Mouse (Mus musculus) macrophage (primary cell): ENCODE results near the gene Nlk. TPM values are rescaled to one million over a fixed set of nuclear protein-coding genes. Genes with fewer than 3 reads are reported as not detected.
A peak's percentile ranks its signal among the peaks of the same experiment; 100 is the strongest.
"Not testable (repeated sequence)": the region's sequence is repeated elsewhere in the genome, so short reads cannot be mapped to it uniquely, and the experiment has no call there.

Experiments
- H3K27ac ChIP-seq: fragments of 350-480 bp; formaldehyde crosslinking; 2 replicates; pipeline ENCODE4 v1.9.0; 2021
- H3K36me3 ChIP-seq: fragments of 350-480 bp; formaldehyde crosslinking; 2 replicates; pipeline ENCODE4 v1.9.0; 2021; ENCODE audit errors: inconsistent target
- H3K4me3 ChIP-seq: fragments of 350-480 bp; formaldehyde crosslinking; 2 replicates; pipeline ENCODE4 v1.9.0; 2021; ENCODE audit errors: inconsistent target
- H3K79me2 ChIP-seq: fragments of 350-480 bp; formaldehyde crosslinking; 2 replicates; pipeline ENCODE4 v1.9.0; 2021; ENCODE audit errors: inconsistent target
- WGBS: methylation state at CpG from one replicate; pipeline ENCODE4 v1.1.7; 2026; ENCODE audit warnings: inconsistent platforms; ENCODE audit not compliant: missing documents; 5-methylcytosine and 5-hydroxymethylcytosine counted together
- polyA plus RNA-seq: library from polyadenylated mRNA; stranded (reverse); fragments of 250-400 nt; gene quantifications from 3 replicates; pipeline ENCODE4 v1.2.4, GENCODE M21; 2018; ENCODE audit warnings: inconsistent platforms

The Nlk gene
- polyA plus RNA-seq, 1 experiment from 2014 or later: 12.9 TPM

DNA sequence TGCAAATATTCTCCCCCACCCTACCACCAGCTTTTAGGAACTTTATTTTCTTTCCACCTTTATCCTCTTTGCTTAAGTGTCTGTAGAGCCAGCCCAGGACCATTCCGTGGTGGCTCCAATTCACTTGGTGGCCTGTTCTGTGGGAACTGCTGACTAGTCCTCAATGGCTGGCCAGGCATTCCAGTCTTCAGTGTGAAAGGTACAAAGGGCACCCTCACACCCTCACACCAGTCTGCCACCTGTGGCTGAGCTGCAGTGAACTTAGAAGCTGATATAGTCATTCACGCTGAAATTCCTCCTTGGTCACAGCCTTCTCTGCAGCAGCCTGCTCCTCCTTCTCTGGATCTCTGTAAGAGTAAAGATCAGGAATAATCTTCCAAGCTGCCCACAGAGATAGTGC, 11.5 kb upstream of the Nlk start:
- no peak overlapping the region for H3K27ac ChIP-seq
- no peaks in the 10 kb centered on the region for H3K79me2 ChIP-seq
- no peak overlapping the region for H3K4me3 ChIP-seq
- H3K36me3 ChIP-seq: no peaks in the 10 kb centered on the region
- 79% methylated on average over 2 of the region's 2 CpGs for WGBS

DNA sequence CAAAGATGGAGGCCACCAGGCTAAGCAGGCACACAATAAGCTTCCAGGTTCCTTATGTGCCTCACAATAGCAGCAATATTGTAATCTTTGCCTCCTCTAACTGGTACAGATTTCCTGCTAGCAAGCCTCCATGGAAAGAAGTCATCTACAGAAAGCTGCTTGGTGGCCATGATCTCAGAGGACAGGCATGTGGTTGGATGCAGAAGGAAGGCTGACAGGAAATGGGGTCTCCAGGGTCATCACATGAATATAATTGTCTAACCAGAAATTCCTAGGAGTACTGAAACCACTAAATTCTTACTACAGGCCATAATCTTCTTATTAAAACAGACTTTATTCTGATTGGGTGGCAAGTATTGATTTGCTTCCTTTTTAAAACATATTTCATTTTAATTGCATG, 8.9 kb upstream of the Nlk start:
- Histone ChIP-seq H3K4me3 (no peak overlapping the region), H3K36me3 (no peaks in the 10 kb centered on the region), H3K79me2 (no peaks in the 10 kb centered on the region), H3K27ac (no peak overlapping the region)

DNA sequence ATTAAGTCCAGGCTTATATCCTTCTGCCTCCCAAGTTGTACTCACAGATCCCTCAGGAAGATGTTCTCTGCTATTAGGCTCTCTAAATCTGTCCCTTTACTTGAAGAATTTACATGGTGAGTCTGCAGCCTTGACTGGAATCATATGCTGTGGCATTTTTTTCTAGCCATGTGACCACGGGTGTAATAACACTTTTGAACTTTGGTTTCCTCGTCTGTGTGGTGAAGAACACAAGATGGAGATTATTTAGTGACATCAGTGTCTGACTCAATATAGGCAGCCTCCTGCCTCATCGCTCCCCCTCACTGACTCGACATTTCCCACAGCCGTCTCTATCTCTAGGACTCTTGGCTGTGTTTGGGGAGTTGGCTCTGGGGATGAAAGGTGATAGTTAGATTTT, 5.9 kb upstream of the Nlk start:
- Histone ChIP-seq H3K27ac (no peak overlapping the region), H3K36me3 (no peaks in the 10 kb centered on the region), H3K4me3 (no peak overlapping the region), H3K79me2 (no peaks in the 10 kb centered on the region)
- 75% methylated on average over 5 of the region's 5 CpGs for WGBS

DNA sequence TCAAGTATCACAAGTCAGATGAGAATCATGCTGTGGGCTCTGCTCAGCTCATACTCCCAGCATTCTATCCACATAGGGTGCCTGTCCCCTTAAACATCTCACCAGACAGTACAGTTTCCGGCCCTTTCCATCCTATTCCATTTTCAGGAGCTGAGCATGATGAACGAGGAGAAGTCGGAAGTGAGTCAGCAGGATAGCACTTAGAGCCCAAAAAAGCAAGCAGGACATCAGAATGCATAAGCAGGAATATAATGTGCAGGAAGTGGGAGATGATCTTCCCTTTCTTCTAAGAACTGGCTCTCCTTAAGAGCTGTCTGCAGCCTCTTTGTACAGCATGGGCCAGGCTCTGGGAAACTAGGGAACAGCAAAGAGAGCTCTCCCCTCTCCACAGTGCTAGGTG, 5.1 kb upstream of the Nlk start:
- H3K27ac ChIP-seq: no peak overlapping the region
- no peak overlapping the region for H3K4me3 ChIP-seq

DNA sequence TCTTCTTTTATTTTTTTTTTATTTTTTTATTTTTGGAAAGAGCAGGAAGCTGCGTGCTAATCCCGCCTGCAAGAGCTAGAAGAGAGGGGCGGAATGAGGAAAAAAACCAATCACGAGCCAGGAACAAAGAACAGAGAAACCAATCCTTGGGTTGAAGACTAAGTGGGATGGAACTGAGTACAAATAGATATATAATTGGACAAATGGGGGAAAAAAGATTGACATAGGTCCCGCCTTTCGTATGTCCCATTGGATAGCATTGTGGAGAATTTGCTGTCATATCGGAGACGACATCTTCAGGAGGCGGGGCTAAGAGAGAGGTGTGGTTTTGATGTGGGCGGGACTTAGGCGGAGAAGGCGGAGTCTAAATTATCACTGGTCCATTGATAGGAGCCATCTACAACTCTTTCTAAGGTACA, 589 bp upstream of the Nlk start:
- peaks cover 24% of the 10 kb centered on the region; the same call in 1 of the 2 replicates for H3K79me2 ChIP-seq
- WGBS: 1% methylated on average over 12 of the region's 12 CpGs
- H3K36me3 ChIP-seq: no peaks in the 10 kb centered on the region
- H3K4me3 ChIP-seq: peak overlapping the region; percentile 44
- peak overlapping the region; percentile 49 for H3K27ac ChIP-seq

More for the DNA sequence above, 5.1 kb upstream of the Nlk start:
- no peaks in the 10 kb centered on the region for H3K36me3 ChIP-seq
- no peaks in the 10 kb centered on the region for H3K79me2 ChIP-seq
- WGBS: 48% methylated on average over 3 of the region's 3 CpGs

DNA sequence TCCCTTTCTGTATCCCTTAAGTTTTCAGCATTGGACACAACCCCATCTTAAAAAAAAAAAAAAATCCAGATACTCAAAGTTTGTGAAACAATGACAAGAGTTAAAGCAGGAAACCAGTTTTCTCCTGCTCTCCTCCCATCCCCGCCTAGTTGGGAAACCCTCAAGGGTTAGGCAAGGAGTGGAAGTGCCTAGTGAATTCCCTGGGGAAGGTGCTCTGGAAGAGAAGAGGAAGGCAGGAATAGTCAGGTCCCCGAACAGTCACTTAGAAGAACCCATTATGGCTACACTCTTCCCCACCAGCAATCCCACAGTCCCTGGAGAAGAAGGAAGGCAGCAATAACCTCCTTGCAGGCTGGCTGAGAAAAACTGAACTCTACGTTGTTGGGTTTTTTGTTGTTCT, 2.9 kb downstream of the Nlk start:
- no peak overlapping the region for H3K27ac ChIP-seq
- peaks cover 59% of the 10 kb centered on the region for H3K79me2 ChIP-seq
- 91% methylated on average over 3 of the region's 3 CpGs for WGBS
- H3K36me3 ChIP-seq: no peaks in the 10 kb centered on the region
- no peak overlapping the region for H3K4me3 ChIP-seq

DNA sequence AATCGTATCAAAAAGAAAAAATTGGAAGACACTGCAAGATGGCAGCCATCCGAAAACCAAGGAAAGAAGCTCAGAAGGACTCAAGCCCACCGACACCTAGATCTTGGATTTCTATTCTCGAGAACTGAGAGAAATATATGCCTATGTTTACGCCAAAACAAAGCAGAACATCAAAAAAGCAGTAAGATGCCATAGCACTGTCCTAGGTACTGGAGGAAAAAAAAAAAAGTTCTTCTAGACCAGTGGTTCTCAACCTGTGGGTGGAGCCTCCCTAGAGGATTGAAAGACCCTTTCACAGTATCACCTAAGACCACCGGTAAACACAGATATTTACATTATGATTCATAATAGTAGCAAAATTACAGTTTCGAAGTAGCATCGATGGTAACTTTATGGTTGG, 3.9 kb downstream of the Nlk start:
- H3K27ac ChIP-seq: no peak overlapping the region
- no peaks in the 10 kb centered on the region for H3K36me3 ChIP-seq
- no peak overlapping the region for H3K4me3 ChIP-seq
- WGBS: 93% methylated on average over 8 of the region's 8 CpGs
- H3K79me2 ChIP-seq: peaks cover 69% of the 10 kb centered on the region

DNA sequence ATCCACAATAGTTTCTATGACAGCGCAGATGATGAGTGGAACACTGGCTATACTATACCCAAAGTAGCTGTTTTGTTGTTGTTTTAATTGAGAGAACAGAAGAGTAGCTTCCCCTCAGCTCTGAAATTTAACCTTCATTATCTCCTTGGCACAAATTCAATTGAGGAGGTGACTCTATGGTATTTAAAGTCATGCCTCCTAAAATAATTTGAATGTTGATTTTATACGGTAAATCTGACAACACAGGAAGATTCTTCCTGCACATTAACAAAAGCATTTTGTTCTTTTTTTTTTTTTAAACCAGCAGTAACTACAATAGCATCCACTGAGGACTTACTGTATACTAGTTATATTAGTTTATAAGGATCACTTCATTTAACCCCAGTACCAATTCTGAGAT, 6.0 kb downstream of the Nlk start:
- WGBS: 84% methylated on average over 2 of the region's 2 CpGs
- Histone ChIP-seq H3K4me3 (no peak overlapping the region), H3K27ac (no peak overlapping the region), H3K79me2 (peaks cover 70% of the 10 kb centered on the region), H3K36me3 (no peaks in the 10 kb centered on the region)

DNA sequence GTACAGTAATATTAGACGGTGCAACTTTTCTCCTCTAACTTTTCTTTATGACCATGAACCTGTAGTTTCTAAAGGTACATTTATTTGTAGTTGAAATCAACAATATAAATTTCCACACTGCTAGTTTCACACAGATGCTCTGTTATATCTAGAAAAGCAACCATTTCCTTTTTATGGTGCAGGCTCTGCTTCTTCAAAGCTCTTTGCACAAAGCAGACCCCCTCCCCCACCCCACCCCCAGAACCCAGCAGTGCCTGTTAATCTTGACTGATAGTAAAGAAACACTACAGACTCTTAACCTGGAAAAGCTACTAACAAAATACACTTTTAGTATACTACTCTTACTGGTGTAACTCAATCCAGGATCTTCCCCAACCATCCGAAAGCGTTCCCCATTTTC, 6.6 kb downstream of the Nlk start:
- H3K36me3 ChIP-seq: no peaks in the 10 kb centered on the region
- H3K27ac ChIP-seq: no peak overlapping the region
- no peak overlapping the region for H3K4me3 ChIP-seq
- 93% methylated on average over 3 of the region's 3 CpGs for WGBS
- H3K79me2 ChIP-seq: peaks cover 69% of the 10 kb centered on the region

DNA sequence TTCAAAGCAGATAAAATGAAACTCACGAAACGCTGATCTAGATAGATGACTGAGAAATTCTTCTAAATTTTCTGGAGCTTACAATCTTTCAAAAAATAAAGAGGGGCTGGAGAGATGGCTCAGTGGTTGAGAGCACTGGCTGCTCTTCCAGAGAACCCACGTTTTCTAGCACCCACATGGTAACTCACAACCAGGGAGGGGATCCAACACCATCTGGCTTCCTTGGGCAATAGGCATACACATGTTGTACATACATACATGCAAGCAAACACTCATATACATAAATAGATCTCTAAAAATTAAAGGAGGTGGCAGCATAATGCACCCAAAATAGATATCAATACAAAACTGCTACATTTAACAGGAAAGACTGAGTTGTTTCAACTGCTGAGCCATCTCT, 16.1 kb downstream of the Nlk start:
- WGBS: 82% methylated on average over 3 of the region's 3 CpGs
- no peaks in the 10 kb centered on the region for H3K79me2 ChIP-seq
- H3K36me3 ChIP-seq: no peaks in the 10 kb centered on the region
- H3K4me3 ChIP-seq: no peak overlapping the region
- no peak overlapping the region for H3K27ac ChIP-seq

DNA sequence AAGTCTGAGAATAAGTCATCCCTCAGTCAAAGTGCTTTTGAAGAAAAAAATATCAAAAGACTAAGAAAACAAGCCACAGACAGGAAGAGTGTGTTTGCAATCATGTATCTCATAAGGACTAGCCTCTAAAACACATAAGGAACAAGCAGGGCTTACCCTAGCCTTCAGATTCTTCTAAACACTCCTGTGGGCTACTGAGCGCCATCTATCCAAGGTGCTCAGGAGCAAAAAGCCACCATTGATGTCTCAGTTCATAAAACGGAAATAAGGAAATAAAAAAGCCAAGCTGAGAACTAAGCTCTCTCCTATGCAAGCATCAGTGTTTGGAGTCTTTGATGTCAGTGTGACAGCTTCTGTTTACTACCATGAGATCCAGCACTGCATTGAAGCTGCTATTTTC, 18.4 kb downstream of the Nlk start:
- Histone ChIP-seq H3K79me2 (no peaks in the 10 kb centered on the region), H3K4me3 (no peak overlapping the region), H3K36me3 (no peaks in the 10 kb centered on the region), H3K27ac (no peak overlapping the region)
- 63% methylated on average over 2 of the region's 2 CpGs for WGBS

DNA sequence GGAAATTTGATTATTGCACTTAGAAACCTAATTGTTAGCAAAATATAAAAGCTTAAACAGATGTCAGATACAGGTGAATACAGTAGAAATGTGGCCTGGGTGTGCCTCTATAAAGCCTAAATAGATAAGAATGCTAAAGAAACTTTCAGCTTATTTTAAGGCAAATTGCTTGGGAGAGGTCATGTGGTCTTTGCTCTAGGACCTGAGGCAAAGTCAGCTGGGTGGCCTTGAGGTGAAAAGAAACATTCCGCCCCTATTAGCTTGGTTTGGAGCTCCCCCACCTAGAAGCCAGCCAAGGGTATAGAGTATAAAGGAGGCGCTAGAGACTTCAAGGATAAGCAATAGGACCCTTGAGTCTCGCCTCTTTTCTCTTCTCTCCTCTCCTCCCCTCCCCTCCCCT, 28.5 kb downstream of the Nlk start:
- Histone ChIP-seq H3K79me2 (no peaks in the 10 kb centered on the region), H3K36me3 (no peaks in the 10 kb centered on the region), H3K4me3 (no peak overlapping the region), H3K27ac (no peak overlapping the region)
- WGBS: 92% methylated on average over 2 of the region's 3 CpGs

DNA sequence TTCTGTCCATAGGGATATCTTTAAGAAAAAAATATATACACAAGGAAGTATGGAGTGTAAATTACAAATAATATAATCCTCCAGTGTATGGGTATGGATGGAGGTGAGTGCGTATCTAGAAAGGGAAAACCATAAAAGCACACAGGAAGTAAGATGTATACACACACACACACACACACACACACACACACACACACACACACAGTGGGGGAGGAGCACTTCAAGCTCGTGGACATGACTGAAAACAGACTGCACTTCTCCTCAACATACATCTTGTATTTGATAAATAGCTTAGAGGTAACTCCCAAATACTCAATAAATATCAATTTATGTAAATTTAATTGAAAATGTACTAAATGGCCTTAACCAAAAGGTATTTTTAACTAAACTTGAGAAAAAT, 32.3 kb downstream of the Nlk start:
- WGBS: 100% methylated on average over 1 of the region's 2 CpGs
- Histone ChIP-seq H3K4me3 (no peak overlapping the region), H3K27ac (no peak overlapping the region), H3K79me2 (no peaks in the 10 kb centered on the region), H3K36me3 (no peaks in the 10 kb centered on the region)

DNA sequence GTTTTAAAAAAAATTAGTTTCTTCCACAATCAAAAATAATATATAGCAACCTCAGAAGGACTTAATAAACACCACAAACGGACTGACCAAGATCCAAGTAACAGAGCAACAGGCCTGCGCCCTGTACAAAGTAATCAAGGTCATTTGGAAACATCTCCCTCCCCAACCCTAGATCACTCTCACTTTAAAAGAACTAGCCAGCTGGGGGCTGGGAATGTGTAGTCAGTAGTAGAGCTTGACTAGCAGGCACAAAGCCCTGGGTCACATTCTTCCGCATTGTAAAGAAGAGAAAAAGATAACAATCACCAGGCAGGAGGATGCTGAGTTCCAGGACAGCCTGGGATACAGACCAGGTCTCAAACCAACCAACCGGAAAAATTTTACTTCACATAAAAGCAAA, 33.3 kb downstream of the Nlk start:
- H3K79me2 ChIP-seq: no peaks in the 10 kb centered on the region

DNA sequence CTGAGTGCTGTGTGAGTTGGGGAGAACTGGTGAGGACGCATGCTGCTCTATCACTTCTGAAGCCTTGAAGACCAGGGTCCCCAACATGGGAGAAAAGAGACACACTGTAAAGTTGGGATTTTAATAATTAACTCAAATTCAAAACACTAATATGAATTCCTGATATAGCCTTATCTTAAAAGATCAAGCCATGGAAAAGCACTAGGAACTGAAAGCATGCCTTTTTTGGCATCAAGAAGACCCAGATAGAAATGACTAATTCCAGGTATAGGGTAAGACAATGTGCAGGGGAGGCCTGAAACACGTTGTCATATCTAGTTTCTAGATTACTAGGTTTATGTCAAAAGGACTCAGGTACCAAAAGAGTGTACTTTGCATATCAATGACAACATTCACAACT, 48.0 kb downstream of the Nlk start:
- Histone ChIP-seq H3K36me3 (no peaks in the 10 kb centered on the region), H3K27ac (no peak overlapping the region), H3K79me2 (no peaks in the 10 kb centered on the region), H3K4me3 (no peak overlapping the region)
- 97% methylated on average over 2 of the region's 2 CpGs for WGBS

More for the DNA sequence above, 33.3 kb downstream of the Nlk start:
- WGBS: 88% methylated on average over 4 of the region's 4 CpGs
- H3K36me3 ChIP-seq: no peaks in the 10 kb centered on the region
- H3K27ac ChIP-seq: no peak overlapping the region
- no peak overlapping the region for H3K4me3 ChIP-seq

DNA sequence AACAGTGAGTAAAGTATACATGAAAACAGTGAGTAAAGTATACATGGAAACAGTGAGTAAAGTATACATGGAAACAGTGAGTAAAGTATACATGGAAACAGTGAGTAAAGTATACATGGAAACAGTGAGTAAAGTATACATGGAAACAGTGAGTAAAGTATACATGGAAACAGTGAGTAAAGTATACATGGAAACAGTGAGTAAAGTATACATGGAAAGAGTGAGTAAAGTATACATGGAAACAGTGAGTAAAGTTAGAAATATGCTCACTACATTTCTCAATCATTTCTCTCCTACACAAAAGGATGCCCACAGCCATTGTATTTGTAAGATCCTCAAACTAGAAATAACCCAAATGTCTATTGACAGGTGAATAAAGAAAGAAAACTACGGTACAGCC, 48.8 kb downstream of the Nlk start:
- H3K4me3 ChIP-seq, H3K27ac ChIP-seq, H3K36me3 ChIP-seq, H3K79me2 ChIP-seq: not testable (repeated sequence)
- 82% methylated on average over 1 of the region's 1 CpGs for WGBS
